8 mouse cellular contexts compared by ENCODE assay signal in the genomic region with DNA sequence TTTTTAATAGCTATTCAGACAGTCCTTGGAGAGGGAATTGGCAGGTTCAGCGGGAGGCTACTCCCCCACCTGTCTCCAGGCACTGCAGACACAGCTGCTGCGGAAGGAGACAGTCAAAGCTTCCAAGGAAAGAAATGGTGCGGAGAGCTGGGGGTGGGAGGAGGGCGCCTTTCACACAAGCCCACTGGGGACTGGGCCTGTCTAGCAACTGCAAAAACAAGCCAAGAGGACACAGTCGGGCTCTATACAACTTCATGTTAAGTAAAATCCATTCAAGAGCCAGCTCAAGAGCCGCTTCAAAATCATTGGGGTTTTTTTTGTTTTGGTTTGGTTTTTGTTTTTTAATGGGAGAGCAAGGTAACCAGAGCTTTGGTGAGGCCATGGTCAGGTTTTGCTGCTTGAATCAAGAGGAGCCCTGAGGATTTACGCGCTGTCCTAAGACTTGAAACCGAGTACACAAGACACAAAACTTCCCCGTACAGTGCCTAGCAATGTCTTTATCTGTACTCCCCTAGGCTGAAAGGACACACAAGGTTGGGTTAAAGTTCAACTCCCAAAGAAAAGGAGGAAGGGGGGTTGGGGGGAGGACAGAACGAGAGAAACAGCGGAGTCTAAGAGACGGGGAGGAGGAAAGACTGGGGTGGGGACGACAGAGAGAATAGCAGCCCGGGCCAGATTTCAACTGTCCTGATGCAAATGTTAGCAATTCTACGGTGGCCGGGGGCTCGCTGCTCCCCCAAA.
DNase-seq lines count a peak whose midpoint lies in the region; ATAC-seq and TF ChIP-seq lines count a peak whose summit lies in the region.

No protein-coding gene starts in this region.

- peak overlapping the region; percentile 67; the same call in 1 of the 2 replicates for H3K27ac ChIP-seq in cortical plate, adult 2 months (ENCODE audit: insufficient read depth, low read length)
- peak overlapping the region; percentile 83 for H3K27ac ChIP-seq in hindbrain, embryonic 15.5 days (replicated peaks)

- no peak for TF ChIP-seq CTCF in cortical plate, adult 2 months (IDR thresholded peaks at IDR 0.05; ENCODE audit: extremely low read depth, insufficient read depth, low read length)

- H3K9me3 ChIP-seq in hindbrain, embryonic 15.5 days, result no peaks in the 10 kb centered on the region

- H3K4me2 ChIP-seq in hindbrain, embryonic 15.5 days, result peak overlapping the region; percentile 71

- intact Hi-C loops in left cerebral cortex, postnatal 25 days (cut with DNase I), result loop anchor here (2.0 to 10.0 kb wide), 7 partner anchors 209 to 1287 kb away; a partner anchor contains a TSS

- peak overlapping the region; percentile 39 for H3K4me3 ChIP-seq in cortical plate, adult 2 months (ENCODE audit: insufficient read depth, low read length)
- peak overlapping the region; percentile 37 for H3K4me3 ChIP-seq in hindbrain, embryonic 15.5 days

- H3K36me3 ChIP-seq in hindbrain, embryonic 15.5 days, result no peaks in the 10 kb centered on the region

- peak; percentile 71 for ATAC-seq in hindbrain, embryonic 15.5 days (ENCODE audit: low FRiP score, low read depth)
- ATAC-seq in megakaryocyte, adult 5-6 weeks (ENCODE audit: poor library complexity, severe bottlenecking), result peak; percentile 31; the same call in 1 of the 2 replicates

- TF ChIP-seq POLR2A in cortical plate, adult 2 months (IDR thresholded peaks at IDR 0.05; ENCODE audit: extremely low read depth, insufficient read depth, low read length), result no peak

- peak; percentile 20 for DNase-seq in adrenal gland, postnatal 25 days
- peak; percentile 44 for DNase-seq in gastrocnemius, postnatal 10 days
- DNase-seq in left cerebral cortex, postnatal 25 days (ENCODE audit: low spot score in 2 of 2), result peak; percentile 44 to 70
- peak; percentile 30 for DNase-seq in right cerebral cortex, postnatal 14 days
- no peak for DNase-seq in spleen, postnatal 4 days (ENCODE audit: low spot score in 2 of 2)

- WGBS in hindbrain, embryonic 15.5 days, result 1% methylated on average over 18 of the region's 18 CpGs

- H3K27me3 ChIP-seq in hindbrain, embryonic 15.5 days, result no peaks in the 10 kb centered on the region

- no peaks in the 10 kb centered on the region for H3K4me1 ChIP-seq in cortical plate, adult 2 months (ENCODE audit: control insufficient read depth, insufficient read depth, low read length)
- H3K4me1 ChIP-seq in hindbrain, embryonic 15.5 days (replicated peaks), result peaks cover 17% of the 10 kb centered on the region

- peak overlapping the region; percentile 47 for H3K9ac ChIP-seq in hindbrain, embryonic 15.5 days

Comparison
In these comparisons a context has a peak if more than half of its experiments do, and no peak if none do; other contexts are left out.
1. DNase-seq: peak in adrenal gland, postnatal 25 days (single experiment), gastrocnemius, postnatal 10 days (single experiment), left cerebral cortex, postnatal 25 days (2 of 2) and right cerebral cortex, postnatal 14 days (single experiment); none in spleen, postnatal 4 days (0 of 2).